Mouse (Mus musculus): ENCODE results near the gene Akr1c18.

DNA sequence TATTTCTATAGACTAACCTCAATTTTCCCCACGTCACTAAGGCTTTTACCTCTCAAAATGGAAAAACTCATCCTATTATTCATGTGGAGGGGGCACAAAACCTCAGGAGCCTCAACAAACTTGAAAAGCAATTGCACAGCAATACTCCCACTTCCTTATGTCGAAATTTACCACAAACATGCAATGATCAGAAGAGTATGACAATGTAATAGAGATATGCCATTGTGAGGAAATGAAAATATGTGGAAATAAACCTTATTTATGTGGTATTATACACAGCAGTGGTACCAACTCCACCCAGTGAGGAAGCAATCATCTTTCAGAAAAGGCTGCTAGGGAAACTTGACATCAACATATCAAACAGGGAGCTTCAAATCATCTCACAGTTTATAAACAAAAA lies 2.5 kb upstream of the Akr1c18 start:
- no peak for TF ChIP-seq POLR2A (IDR thresholded peaks at IDR 0.05; ENCODE audit: control insufficient read depth, extremely low read depth, insufficient read depth, low read length, poor library complexity)
- no peak for TF ChIP-seq CTCF (IDR thresholded peaks at IDR 0.05; ENCODE audit: borderline replicate concordance, control insufficient read depth, extremely low read depth, insufficient read depth, low read length, poor library complexity)

Measured in thymus, adult 2 months (tissue).